Mouse (Mus musculus) inflammation-experienced regulatory T-cells, adult 6 months (primary cell): ENCODE results near the gene Pzp. TPM values are rescaled to one million over a fixed set of nuclear protein-coding genes. Genes with fewer than 3 reads are reported as not detected.

ENCODE experiments used
- ATAC-seq: one replicate; pipeline ENCODE4 v1.8.0; 2017
- polyA plus RNA-seq, 3 experiments: library from polyadenylated mRNA; unstranded; fragments of 100-300 nt; shearing (Covaris generic); gene quantifications; one replicate each; pipeline ENCODE4 v1.2.1; 2017

Pzp gene
- polyA plus RNA-seq, 3 experiments from 2014 or later, result not detected

GRCm38 (mm10) chr6:128479463-128480454 is 46.8 kb downstream of the Pzp start:
- ATAC-seq, result peak; percentile 100

GRCm38 (mm10) chr6:128477495-128477894 is 49.0 kb downstream of the Pzp start:
- no peak for ATAC-seq

- ATAC-seq, result no peak
These were observed 52.4 kb downstream of the Pzp start for GRCm38 (mm10) chr6:128474112-128474511.

- ATAC-seq, result no peak
These were observed 57.1 kb downstream of the Pzp start for GRCm38 (mm10) chr6:128469451-128469850.

GRCm38 (mm10) chr6:128467298-128467697 is 59.2 kb downstream of the Pzp start:
- ATAC-seq, result no peak

GRCm38 (mm10) chr6:128466563-128466962 is 60.0 kb downstream of the Pzp start:
- ATAC-seq, result no peak

- no peak for ATAC-seq
These were observed 60.5 kb downstream of the Pzp start for GRCm38 (mm10) chr6:128466043-128466442.

GRCm38 (mm10) chr6:128464996-128465395 is 61.5 kb downstream of the Pzp start:
- no peak for ATAC-seq

- no peak for ATAC-seq
These were observed 64.9 kb downstream of the Pzp start for GRCm38 (mm10) chr6:128461606-128462005.

GRCm38 (mm10) chr6:128460729-128461503 is 65.6 kb downstream of the Pzp start:
- ATAC-seq, result no peak

- ATAC-seq, result no peak
These were observed 66.2 kb downstream of the Pzp start for GRCm38 (mm10) chr6:128460321-128460720.

- ATAC-seq, result no peak
These were observed 69.3 kb downstream of the Pzp start for GRCm38 (mm10) chr6:128457186-128457585.

- no peak for ATAC-seq
These were observed 70.5 kb downstream of the Pzp start for GRCm38 (mm10) chr6:128455835-128456605.

GRCm38 (mm10) chr6:128447063-128447462 is 79.5 kb downstream of the Pzp start:
- no peak for ATAC-seq

GRCm38 (mm10) chr6:128445761-128446535 is 80.6 kb downstream of the Pzp start:
- no peak for ATAC-seq

GRCm38 (mm10) chr6:128440238-128440637 is 86.3 kb downstream of the Pzp start:
- no peak for ATAC-seq

GRCm38 (mm10) chr6:128438871-128439341 is 87.6 kb downstream of the Pzp start:
- no peak for ATAC-seq

GRCm38 (mm10) chr6:128438317-128438870 is 88.1 kb downstream of the Pzp start, which contains the start of gene Fkbp4:
Gene Fkbp4, minus strand, starts transcription at chr6:128438677.
- ATAC-seq, result peak; percentile 96

- peak; percentile 46 for ATAC-seq
These were observed 88.7 kb downstream of the Pzp start for GRCm38 (mm10) chr6:128437731-128438316.

- ATAC-seq, result no peak
These were observed 89.2 kb downstream of the Pzp start for GRCm38 (mm10) chr6:128437288-128437687.
